Mouse (Mus musculus) spleen, postnatal 36 days (tissue): ENCODE measurements around the gene Hoxb1.

ENCODE experiments used
- DNase-seq, 2 experiments: peaks; one replicate each; pipeline ENCODE4 v3.0.0; 2022; ENCODE audit warnings: low spot score in 2 of 2, mixed read lengths in 1 of 2

Gene Hoxb1

GRCm38 (mm10) chr11:96350341-96350624 is 15.3 kb upstream of the Hoxb1 start, which contains the start of gene Hoxb2:
Gene Hoxb2, plus strand, starts transcription at chr11:96350525.
- no peak for DNase-seq

- DNase-seq = no peak
Measured at GRCm38 (mm10) chr11:96350791-96351190, 14.8 kb upstream of the Hoxb1 start.

GRCm38 (mm10) chr11:96351312-96351711 is 14.2 kb upstream of the Hoxb1 start:
- DNase-seq = no peak

GRCm38 (mm10) chr11:96351831-96352230 is 13.7 kb upstream of the Hoxb1 start:
- DNase-seq = no peak

- no peak for DNase-seq
Measured at GRCm38 (mm10) chr11:96352691-96353521, 12.6 kb upstream of the Hoxb1 start.

- DNase-seq = no peak
Measured at GRCm38 (mm10) chr11:96353522-96353841, 12.1 kb upstream of the Hoxb1 start.

- no peak for DNase-seq
Measured at GRCm38 (mm10) chr11:96353939-96354338, 11.6 kb upstream of the Hoxb1 start.

- DNase-seq = no peak
Measured at GRCm38 (mm10) chr11:96354376-96354775, 11.2 kb upstream of the Hoxb1 start.

GRCm38 (mm10) chr11:96354801-96355311 is 10.7 kb upstream of the Hoxb1 start:
- DNase-seq = no peak

- DNase-seq = no peak
Measured at GRCm38 (mm10) chr11:96363807-96364206, 1.7 kb upstream of the Hoxb1 start.

GRCm38 (mm10) chr11:96366092-96367041 is 815 bp downstream of the Hoxb1 start:
- DNase-seq = no peak

GRCm38 (mm10) chr11:96367141-96367540 is 1.6 kb downstream of the Hoxb1 start:
- DNase-seq = no peak

GRCm38 (mm10) chr11:96368686-96369085 is 3.1 kb downstream of the Hoxb1 start:
- DNase-seq = no peak

GRCm38 (mm10) chr11:96369140-96369539 is 3.6 kb downstream of the Hoxb1 start:
- DNase-seq = no peak

GRCm38 (mm10) chr11:96371726-96372125 is 6.2 kb downstream of the Hoxb1 start:
- no peak for DNase-seq

GRCm38 (mm10) chr11:96372519-96372918 is 7.0 kb downstream of the Hoxb1 start:
- no peak for DNase-seq

GRCm38 (mm10) chr11:96374810-96375209 is 9.3 kb downstream of the Hoxb1 start:
- DNase-seq = no peak

- DNase-seq = no peak
Measured at GRCm38 (mm10) chr11:96383381-96383780, 17.8 kb downstream of the Hoxb1 start.

GRCm38 (mm10) chr11:96387635-96388034 is 22.1 kb downstream of the Hoxb1 start:
- no peak for DNase-seq

GRCm38 (mm10) chr11:96396772-96397626 is 31.4 kb downstream of the Hoxb1 start:
- no peak for DNase-seq

- DNase-seq = no peak
Measured at GRCm38 (mm10) chr11:96397806-96398335, 32.3 kb downstream of the Hoxb1 start.
